Mouse (Mus musculus): ENCODE data around the gene Ryr3. TPM values are rescaled to one million over a fixed set of nuclear protein-coding genes. Genes with fewer than 3 reads are reported as not detected.

The Ryr3 gene
- polyA plus RNA-seq, 1 experiment from 2014 or later: 1.8 TPM

GRCm38 (mm10) chr2:112637206-112637605 is 579.7 kb downstream of the Ryr3 start:
- 75% methylated on average over 5 of the region's 5 CpGs for WGBS
- H3K36me3 ChIP-seq: 0 out of 2 replicates have a peak, but pooled peaks cover 2% of the 10 kb centered on the region
- no peaks in the 10 kb centered on the region for H3K9me3 ChIP-seq
- H3K4me3 ChIP-seq: no peak overlapping the region
- no peak for DNase-seq (ENCODE audit: low spot score)
- no peaks in the 10 kb centered on the region for H3K27me3 ChIP-seq (ENCODE audit: insufficient read depth, poor library complexity, severe bottlenecking)
- H3K27ac ChIP-seq: no peak overlapping the region
- no peaks in the 10 kb centered on the region for H3K4me1 ChIP-seq

DNA sequence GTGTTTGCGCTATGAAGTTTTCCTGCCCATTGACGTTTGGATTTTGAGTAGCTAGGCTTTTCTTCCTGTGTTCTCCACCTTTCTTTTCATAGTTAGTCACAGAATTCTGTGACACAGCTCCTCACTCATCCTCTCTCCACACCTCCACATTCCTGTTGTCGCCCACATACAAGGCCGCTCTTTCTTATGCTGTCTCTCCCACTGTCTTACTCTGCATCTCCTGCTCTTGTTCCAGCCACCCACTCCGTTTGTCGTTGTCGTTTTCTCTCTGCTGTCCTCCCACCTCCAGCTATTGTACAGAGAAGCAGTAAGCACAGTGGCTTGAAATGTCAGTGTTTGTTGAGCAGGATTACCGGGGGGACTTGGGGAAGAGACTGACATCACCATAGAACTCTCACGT is 584.4 kb downstream of the Ryr3 start:
- H3K9me3 ChIP-seq: no peaks in the 10 kb centered on the region
- H3K36me3 ChIP-seq: peaks cover 9% of the 10 kb centered on the region; the same call in 1 of the 2 replicates
- no peak overlapping the region for H3K4me3 ChIP-seq
- no peaks in the 10 kb centered on the region for H3K4me1 ChIP-seq
- no peak overlapping the region for H3K27ac ChIP-seq
- no peaks in the 10 kb centered on the region for H3K27me3 ChIP-seq (ENCODE audit: insufficient read depth, poor library complexity, severe bottlenecking)
- 90% methylated on average over 9 of the region's 9 CpGs for WGBS
- no peak for DNase-seq (ENCODE audit: low spot score)

DNA sequence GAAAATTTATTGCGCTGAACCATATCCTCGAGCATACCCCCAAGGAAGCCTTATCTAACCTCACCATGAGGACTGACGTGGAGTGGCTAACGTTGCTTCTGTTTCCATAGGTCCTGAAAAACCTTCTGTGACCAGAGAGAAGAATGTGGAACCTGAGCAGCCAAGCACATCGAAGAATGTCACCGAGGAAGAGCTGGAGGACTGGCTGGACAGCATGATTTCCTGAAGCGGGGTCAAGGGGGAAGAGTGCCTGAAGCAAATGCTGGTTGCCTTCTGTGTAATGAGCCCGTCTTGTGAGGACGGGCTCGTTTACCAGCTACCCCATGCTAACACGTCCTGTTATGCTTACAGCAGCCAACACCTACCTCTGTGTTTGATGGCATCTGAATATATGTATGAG is 586.2 kb downstream of the Ryr3 start:
- no peaks in the 10 kb centered on the region for H3K9me3 ChIP-seq
- H3K36me3 ChIP-seq: peaks cover 9% of the 10 kb centered on the region; the same call in 1 of the 2 replicates
- no peaks in the 10 kb centered on the region for H3K4me1 ChIP-seq
- no peaks in the 10 kb centered on the region for H3K27me3 ChIP-seq (ENCODE audit: insufficient read depth, poor library complexity, severe bottlenecking)
- no peak for DNase-seq (ENCODE audit: low spot score)
- no peak overlapping the region for H3K27ac ChIP-seq
- no peak overlapping the region for H3K4me3 ChIP-seq
- WGBS: 84% methylated on average over 11 of the region's 11 CpGs

GRCm38 (mm10) chr2:112625156-112625555 is 591.7 kb downstream of the Ryr3 start:
- WGBS: 82% methylated on average over 3 of the region's 3 CpGs
- Histone ChIP-seq H3K4me1 (no peaks in the 10 kb centered on the region), H3K36me3 (no peaks in the 10 kb centered on the region), H3K4me3 (no peak overlapping the region), H3K27me3 (ENCODE audit: insufficient read depth, poor library complexity, severe bottlenecking) (no peaks in the 10 kb centered on the region), H3K9me3 (no peaks in the 10 kb centered on the region), H3K27ac (no peak overlapping the region)
- no peak for DNase-seq (ENCODE audit: low spot score)

DNA sequence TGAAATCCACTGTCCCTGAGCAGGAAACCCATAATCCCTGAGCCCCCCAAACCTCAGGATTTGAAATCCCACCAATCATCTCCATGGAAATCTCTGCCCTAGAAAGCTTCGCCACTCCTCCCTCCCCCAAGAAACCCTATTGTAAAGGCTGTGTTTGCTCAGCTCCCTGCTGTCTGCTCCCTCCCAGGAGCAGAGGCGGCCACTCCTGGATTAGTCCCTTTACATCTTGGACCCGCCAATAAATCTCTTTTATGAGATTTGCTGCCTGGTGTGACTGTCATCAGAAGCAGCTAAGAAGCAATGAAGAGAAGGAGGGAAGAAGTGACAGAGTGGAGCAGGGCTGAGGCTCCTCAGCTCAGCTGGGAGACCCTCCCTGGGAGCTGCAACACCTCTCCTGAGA is 599.7 kb downstream of the Ryr3 start:
- H3K36me3 ChIP-seq: no peaks in the 10 kb centered on the region
- H3K27me3 ChIP-seq (ENCODE audit: insufficient read depth, poor library complexity, severe bottlenecking): no peaks in the 10 kb centered on the region
- 36% methylated on average over 3 of the region's 3 CpGs for WGBS
- H3K9me3 ChIP-seq: no peaks in the 10 kb centered on the region
- no peak overlapping the region for H3K4me3 ChIP-seq
- no peak for DNase-seq (ENCODE audit: low spot score)
- H3K27ac ChIP-seq: no peak overlapping the region
- no peaks in the 10 kb centered on the region for H3K4me1 ChIP-seq

- 91% methylated on average over 7 of the region's 7 CpGs for WGBS
- no peak for DNase-seq (ENCODE audit: low spot score)
- no peak overlapping the region for H3K27ac ChIP-seq
Observed at GRCm38 (mm10) chr2:112614375-112614774, 602.5 kb downstream of the Ryr3 start.

GRCm38 (mm10) chr2:112612628-112613027 is 604.3 kb downstream of the Ryr3 start:
- Histone ChIP-seq H3K27me3 (ENCODE audit: insufficient read depth, poor library complexity, severe bottlenecking) (no peaks in the 10 kb centered on the region), H3K9me3 (no peaks in the 10 kb centered on the region), H3K36me3 (no peaks in the 10 kb centered on the region), H3K4me1 (no peaks in the 10 kb centered on the region), H3K27ac (no peak overlapping the region), H3K4me3 (no peak overlapping the region)
- no peak for DNase-seq (ENCODE audit: low spot score)
- WGBS: 72% methylated on average over 3 of the region's 3 CpGs

More at GRCm38 (mm10) chr2:112614375-112614774, 602.5 kb downstream of the Ryr3 start:
- Histone ChIP-seq H3K27me3 (ENCODE audit: insufficient read depth, poor library complexity, severe bottlenecking) (no peaks in the 10 kb centered on the region), H3K4me1 (no peaks in the 10 kb centered on the region), H3K36me3 (no peaks in the 10 kb centered on the region), H3K4me3 (no peak overlapping the region), H3K9me3 (no peaks in the 10 kb centered on the region)

GRCm38 (mm10) chr2:112606536-112606935 is 610.4 kb downstream of the Ryr3 start:
- no peak overlapping the region for H3K4me3 ChIP-seq
- no peak for DNase-seq (ENCODE audit: low spot score)
- WGBS: 74% methylated on average over 3 of the region's 3 CpGs
- no peaks in the 10 kb centered on the region for H3K27me3 ChIP-seq (ENCODE audit: insufficient read depth, poor library complexity, severe bottlenecking)
- no peaks in the 10 kb centered on the region for H3K36me3 ChIP-seq
- 0 out of 2 replicates have a peak, but pooled peaks cover 4% of the 10 kb centered on the region for H3K4me1 ChIP-seq
- no peak overlapping the region for H3K27ac ChIP-seq
- H3K9me3 ChIP-seq: no peaks in the 10 kb centered on the region

DNA sequence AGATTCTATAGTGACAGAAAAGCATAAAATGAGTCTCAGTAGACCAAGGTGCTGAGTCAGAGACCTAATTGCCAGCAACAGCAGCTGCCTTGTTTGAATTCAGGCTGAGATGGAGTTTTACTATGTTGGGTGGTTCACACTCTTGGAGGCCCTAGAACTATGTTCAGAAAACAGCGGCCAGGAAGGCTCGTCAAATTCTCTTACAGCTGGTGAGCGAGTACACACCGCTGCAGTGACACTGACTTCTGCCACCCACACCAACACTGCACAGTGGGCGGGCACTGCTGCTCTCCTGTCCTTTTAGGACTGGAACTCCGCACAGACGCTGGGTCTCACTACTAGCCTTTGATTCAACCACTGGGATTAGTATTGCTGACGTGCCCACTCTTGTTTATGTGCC is 614.4 kb downstream of the Ryr3 start:
- 66% methylated on average over 8 of the region's 8 CpGs for WGBS
- Histone ChIP-seq H3K9me3 (no peaks in the 10 kb centered on the region), H3K4me3 (no peak overlapping the region), H3K4me1 (0 out of 2 replicates have a peak, but pooled peaks cover 4% of the 10 kb centered on the region), H3K27ac (peak overlapping the region; percentile 12; the same call in 1 of the 2 replicates), H3K27me3 (ENCODE audit: insufficient read depth, poor library complexity, severe bottlenecking) (no peaks in the 10 kb centered on the region), H3K36me3 (no peaks in the 10 kb centered on the region)
- no peak for DNase-seq (ENCODE audit: low spot score)

DNA sequence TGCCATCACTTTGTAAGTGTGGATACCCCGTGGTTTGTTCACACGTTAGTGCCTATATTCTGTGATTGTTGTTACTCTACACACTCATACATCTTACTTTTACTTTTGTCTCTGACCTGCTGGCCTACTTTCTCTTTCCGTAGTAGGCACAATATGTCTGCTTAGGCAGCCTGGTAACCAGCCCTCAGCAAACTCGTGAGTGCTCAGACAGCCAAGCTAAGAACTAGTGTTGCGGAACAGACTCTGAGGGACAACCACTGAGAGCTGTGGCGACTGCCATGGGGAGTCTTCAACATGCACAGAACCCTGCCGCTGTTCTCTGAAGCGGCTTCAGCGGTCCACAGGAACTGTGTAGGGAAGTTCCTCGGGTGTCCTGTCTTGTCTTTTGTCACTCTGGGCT is 616.7 kb downstream of the Ryr3 start:
- 66% methylated on average over 10 of the region's 10 CpGs for WGBS
- no peak overlapping the region for H3K27ac ChIP-seq
- 0 out of 2 replicates have a peak, but pooled peaks cover 4% of the 10 kb centered on the region for H3K4me1 ChIP-seq
- no peak overlapping the region for H3K4me3 ChIP-seq
- no peaks in the 10 kb centered on the region for H3K27me3 ChIP-seq (ENCODE audit: insufficient read depth, poor library complexity, severe bottlenecking)
- no peaks in the 10 kb centered on the region for H3K36me3 ChIP-seq
- no peaks in the 10 kb centered on the region for H3K9me3 ChIP-seq
- no peak for DNase-seq (ENCODE audit: low spot score)

DNA sequence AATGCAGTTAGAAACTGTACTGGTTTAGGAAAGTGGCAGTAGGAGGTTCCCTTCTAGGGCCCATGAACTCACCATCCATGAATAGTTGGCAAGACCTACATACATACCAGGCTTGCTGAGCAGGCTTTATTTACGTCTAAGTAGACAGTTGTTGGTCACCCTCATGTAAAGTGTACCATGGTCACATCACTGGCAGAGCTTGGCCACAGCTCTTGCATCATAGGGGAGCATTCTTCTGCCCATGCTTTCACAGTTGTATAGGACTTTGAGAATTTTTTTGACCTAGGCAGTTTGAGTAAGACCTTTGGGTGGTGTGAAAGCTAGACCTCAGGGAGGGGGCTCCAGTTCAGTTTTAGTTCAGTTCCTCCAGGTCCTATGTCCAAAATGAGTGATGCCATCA is 619.8 kb downstream of the Ryr3 start:
- WGBS: 72% methylated on average over 1 of the region's 1 CpGs
- DNase-seq (ENCODE audit: low spot score): no peak
- Histone ChIP-seq H3K36me3 (no peaks in the 10 kb centered on the region), H3K4me1 (no peaks in the 10 kb centered on the region), H3K27ac (no peak overlapping the region), H3K9me3 (no peaks in the 10 kb centered on the region), H3K27me3 (ENCODE audit: insufficient read depth, poor library complexity, severe bottlenecking) (no peaks in the 10 kb centered on the region), H3K4me3 (no peak overlapping the region)

- Histone ChIP-seq H3K27me3 (ENCODE audit: insufficient read depth, poor library complexity, severe bottlenecking) (no peaks in the 10 kb centered on the region), H3K9me3 (no peaks in the 10 kb centered on the region), H3K4me1 (no peaks in the 10 kb centered on the region), H3K27ac (no peak overlapping the region), H3K4me3 (no peak overlapping the region), H3K36me3 (no peaks in the 10 kb centered on the region)
- no peak for DNase-seq (ENCODE audit: low spot score)
- 66% methylated on average over 5 of the region's 5 CpGs for WGBS
Observed at GRCm38 (mm10) chr2:112596415-112596814, 620.5 kb downstream of the Ryr3 start.

DNA sequence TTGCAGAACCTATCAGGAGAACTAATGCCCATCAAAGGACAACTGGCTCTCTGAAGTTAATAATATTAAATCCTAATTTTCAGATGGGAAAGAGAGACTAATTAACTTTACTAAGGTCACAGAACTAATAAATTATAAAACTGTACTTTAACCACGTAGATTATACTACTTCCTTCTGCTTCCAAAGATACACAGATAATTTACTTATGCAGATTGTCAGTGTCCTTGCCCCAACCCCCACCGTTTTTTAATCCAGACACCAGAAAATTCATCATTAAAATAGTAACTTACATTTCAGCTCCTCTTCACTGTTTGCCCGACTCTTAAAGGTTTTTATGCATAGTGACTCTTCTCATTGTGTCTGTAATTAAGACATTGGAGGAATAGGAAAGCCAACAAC is 621.1 kb downstream of the Ryr3 start:
- 81% methylated on average over 3 of the region's 3 CpGs for WGBS
- no peak overlapping the region for H3K4me3 ChIP-seq
- H3K4me1 ChIP-seq: no peaks in the 10 kb centered on the region
- H3K9me3 ChIP-seq: no peaks in the 10 kb centered on the region
- no peaks in the 10 kb centered on the region for H3K36me3 ChIP-seq
- no peak overlapping the region for H3K27ac ChIP-seq
- no peak for DNase-seq (ENCODE audit: low spot score)
- no peaks in the 10 kb centered on the region for H3K27me3 ChIP-seq (ENCODE audit: insufficient read depth, poor library complexity, severe bottlenecking)

- H3K4me3 ChIP-seq: no peak overlapping the region
- no peaks in the 10 kb centered on the region for H3K4me1 ChIP-seq
- H3K27ac ChIP-seq: no peak overlapping the region
- no peaks in the 10 kb centered on the region for H3K27me3 ChIP-seq (ENCODE audit: insufficient read depth, poor library complexity, severe bottlenecking)
- no peaks in the 10 kb centered on the region for H3K36me3 ChIP-seq
- 87% methylated on average over 2 of the region's 2 CpGs for WGBS
- DNase-seq (ENCODE audit: low spot score): no peak
- H3K9me3 ChIP-seq: no peaks in the 10 kb centered on the region
Observed at GRCm38 (mm10) chr2:112593781-112594180, 623.1 kb downstream of the Ryr3 start.

Measured in heart, embryonic 10.5 days (tissue).